Mouse (Mus musculus) hindbrain, embryonic 15.5 days (tissue): ENCODE measurements around the gene Unc5a. TPM values are rescaled to one million over a fixed set of nuclear protein-coding genes. Genes with fewer than 3 reads are reported as not detected.
A peak's percentile ranks its signal among the peaks of the same experiment; 100 is the strongest.

Experiments
- ATAC-seq: fragments of 200-750 bp; cut with Nextera tagmentation; 2 replicates; pipeline ENCODE4 v1.8.0; 2017; ENCODE audit warnings: low read depth, moderate number of reproducible peaks, moderate TSS enrichment; ENCODE audit not compliant: low FRiP score
- H3K27ac ChIP-seq: fragments of 300-500 bp; sonication (generic); replicated peaks from 2 replicates; pipeline ENCODE4 v1.5.1; 2015; ENCODE audit warnings: mild to moderate bottlenecking, inconsistent platforms
- H3K27me3 ChIP-seq: fragments of 300-500 bp; sonication (generic); 2 replicates; pipeline ENCODE4 v1.6.1; 2015; ENCODE audit warnings: control low read depth, inconsistent platforms
- H3K36me3 ChIP-seq: fragments of 300-500 bp; sonication (generic); 2 replicates; pipeline ENCODE4 v1.6.1; 2015; ENCODE audit warnings: control low read depth, inconsistent platforms
- H3K4me1 ChIP-seq: fragments of 300-500 bp; sonication (generic); replicated peaks from 2 replicates; pipeline ENCODE4 v1.6.1; 2015; ENCODE audit warnings: control low read depth, inconsistent platforms
- H3K4me2 ChIP-seq: fragments of 300-500 bp; sonication (generic); 2 replicates; pipeline ENCODE4 v1.6.1; 2015; ENCODE audit warnings: moderate library complexity, mild to moderate bottlenecking, inconsistent platforms
- H3K4me3 ChIP-seq: fragments of 300-500 bp; sonication (generic); 2 replicates; pipeline ENCODE4 v1.5.1; 2015; ENCODE audit warnings: mild to moderate bottlenecking, inconsistent platforms
- H3K9ac ChIP-seq: fragments of 300-500 bp; sonication (generic); 2 replicates; pipeline ENCODE4 v1.6.1; 2015; ENCODE audit warnings: inconsistent platforms
- H3K9me3 ChIP-seq: fragments of 300-500 bp; sonication (generic); 2 replicates; pipeline ENCODE4 v1.6.1; 2016; ENCODE audit warnings: control low read depth, inconsistent platforms
- WGBS: fragments of 180-500 bp; shearing (Covaris S2); methylation state at CpG from one replicate; pipeline ENCODE4 v1.1.7; 2015; 5-methylcytosine and 5-hydroxymethylcytosine counted together
- polyA plus RNA-seq: library from polyadenylated mRNA; unstranded; fragments of >200 nt; fragmentation: Nextera tagmentation; extraction: Ambion mirVana; gene quantifications from 2 replicates; pipeline ENCODE4 v1.2.1, GENCODE M21; 2015

Unc5a gene
- polyA plus RNA-seq, 1 experiment from 2014 or later, result 16.0 TPM

GRCm38 (mm10) chr13:54936173-54936572 is 13.0 kb upstream of the Unc5a start:
- H3K4me1 ChIP-seq, result peaks cover 32% of the 10 kb centered on the region
- H3K36me3 ChIP-seq, result no peaks in the 10 kb centered on the region
- no peak overlapping the region for H3K4me2 ChIP-seq
- no peak overlapping the region; the same call in 1 of the 2 replicates for H3K27ac ChIP-seq
- H3K9ac ChIP-seq, result no peak overlapping the region
- peak; percentile 52; the same call in 1 of the 2 replicates for ATAC-seq
- H3K9me3 ChIP-seq, result no peaks in the 10 kb centered on the region
- no peak overlapping the region for H3K4me3 ChIP-seq
- no peaks in the 10 kb centered on the region for H3K27me3 ChIP-seq
- 43% methylated on average over 6 of the region's 6 CpGs for WGBS

DNA sequence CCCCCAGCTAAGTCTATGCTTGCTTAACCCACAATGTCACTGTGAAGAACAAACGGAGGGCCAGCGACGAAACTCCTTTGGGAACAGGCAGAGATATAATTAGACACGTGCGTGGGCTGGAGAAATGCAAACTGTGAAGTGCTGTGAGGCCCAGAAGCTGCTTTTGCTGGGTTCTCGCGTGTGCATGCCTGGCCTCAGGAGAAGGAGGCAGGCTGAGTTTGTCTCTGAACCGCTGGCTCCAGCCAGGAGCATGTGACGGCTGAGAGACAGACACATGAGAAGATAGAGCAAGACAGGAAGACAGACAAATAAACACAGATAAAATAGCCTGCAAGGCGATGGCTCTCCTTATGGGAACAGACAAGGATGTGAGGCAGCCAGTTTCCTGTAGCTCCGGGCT is 11.3 kb upstream of the Unc5a start:
- Histone ChIP-seq H3K9me3 (no peaks in the 10 kb centered on the region), H3K36me3 (no peaks in the 10 kb centered on the region), H3K27ac (no peak overlapping the region), H3K4me2 (no peak overlapping the region), H3K9ac (no peak overlapping the region), H3K27me3 (no peaks in the 10 kb centered on the region), H3K4me3 (no peak overlapping the region), H3K4me1 (peaks cover 25% of the 10 kb centered on the region)
- no peak for ATAC-seq
- 48% methylated on average over 11 of the region's 11 CpGs for WGBS

DNA sequence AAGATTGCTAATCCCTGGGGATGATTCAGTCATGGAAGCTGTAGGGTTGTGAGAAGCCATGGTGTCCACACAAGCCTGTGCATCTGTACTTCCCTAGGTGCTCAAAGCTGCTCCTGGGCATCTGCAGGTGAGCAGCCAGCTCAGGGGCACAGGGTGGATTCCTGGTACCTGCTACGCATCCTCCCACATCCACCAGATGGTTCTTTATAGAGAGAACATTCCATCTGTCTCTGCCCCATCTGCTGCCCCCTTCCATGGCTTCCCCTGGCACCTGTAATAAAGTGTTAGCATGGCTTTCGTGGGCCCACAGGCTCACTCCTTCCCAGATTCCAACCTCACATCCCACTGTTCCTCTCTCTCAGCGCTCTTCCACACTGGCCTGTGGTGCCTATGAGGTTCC is 10.7 kb upstream of the Unc5a start:
- ATAC-seq, result no peak
- Histone ChIP-seq H3K9ac (no peak overlapping the region), H3K27me3 (no peaks in the 10 kb centered on the region), H3K27ac (no peak overlapping the region), H3K36me3 (no peaks in the 10 kb centered on the region), H3K4me3 (no peak overlapping the region), H3K4me2 (no peak overlapping the region), H3K4me1 (peaks cover 25% of the 10 kb centered on the region), H3K9me3 (no peaks in the 10 kb centered on the region)
- WGBS, result 84% methylated on average over 3 of the region's 3 CpGs

- WGBS, result 26% methylated on average over 9 of the region's 9 CpGs
- Histone ChIP-seq H3K4me2 (no peak overlapping the region), H3K27me3 (peaks cover 11% of the 10 kb centered on the region; the same call in 1 of the 2 replicates), H3K4me1 (peaks cover 33% of the 10 kb centered on the region), H3K27ac (no peak overlapping the region), H3K9me3 (no peaks in the 10 kb centered on the region), H3K4me3 (no peak overlapping the region), H3K9ac (no peak overlapping the region), H3K36me3 (no peaks in the 10 kb centered on the region)
- ATAC-seq, result no peak
These were observed 4.6 kb upstream of the Unc5a start for GRCm38 (mm10) chr13:54944411-54945157.

GRCm38 (mm10) chr13:54945332-54945731 is 3.9 kb upstream of the Unc5a start:
- Histone ChIP-seq H3K4me2 (no peak overlapping the region), H3K36me3 (no peaks in the 10 kb centered on the region), H3K4me3 (no peak overlapping the region), H3K9me3 (no peaks in the 10 kb centered on the region), H3K27ac (no peak overlapping the region), H3K4me1 (peaks cover 41% of the 10 kb centered on the region), H3K9ac (no peak overlapping the region), H3K27me3 (peaks cover 11% of the 10 kb centered on the region; the same call in 1 of the 2 replicates)
- WGBS, result 20% methylated on average over 4 of the region's 4 CpGs
- ATAC-seq, result no peak

GRCm38 (mm10) chr13:54946406-54946805 is 2.8 kb upstream of the Unc5a start:
- no peak overlapping the region for H3K27ac ChIP-seq
- WGBS, result 83% methylated on average over 1 of the region's 1 CpGs
- H3K4me3 ChIP-seq, result no peak overlapping the region
- ATAC-seq, result no peak
- H3K36me3 ChIP-seq, result no peaks in the 10 kb centered on the region
- no peak overlapping the region for H3K4me2 ChIP-seq
- H3K4me1 ChIP-seq, result peaks cover 51% of the 10 kb centered on the region
- peaks cover 11% of the 10 kb centered on the region; the same call in 1 of the 2 replicates for H3K27me3 ChIP-seq
- H3K9me3 ChIP-seq, result no peaks in the 10 kb centered on the region
- H3K9ac ChIP-seq, result no peak overlapping the region

- H3K4me1 ChIP-seq, result peaks cover 60% of the 10 kb centered on the region
- peak; percentile 46 for ATAC-seq
- peak overlapping the region; percentile 85 for H3K4me3 ChIP-seq
- peak overlapping the region; percentile 87 for H3K27ac ChIP-seq
- no peaks in the 10 kb centered on the region for H3K36me3 ChIP-seq
- 1% methylated on average over 44 of the region's 44 CpGs for WGBS
- no peaks in the 10 kb centered on the region for H3K9me3 ChIP-seq
- peak overlapping the region; percentile 96 for H3K4me2 ChIP-seq
- peaks cover 17% of the 10 kb centered on the region; the same call in 1 of the 2 replicates for H3K27me3 ChIP-seq
- peak overlapping the region; percentile 93 for H3K9ac ChIP-seq
These were observed 381 bp downstream of the Unc5a start for GRCm38 (mm10) chr13:54949592-54949991.

DNA sequence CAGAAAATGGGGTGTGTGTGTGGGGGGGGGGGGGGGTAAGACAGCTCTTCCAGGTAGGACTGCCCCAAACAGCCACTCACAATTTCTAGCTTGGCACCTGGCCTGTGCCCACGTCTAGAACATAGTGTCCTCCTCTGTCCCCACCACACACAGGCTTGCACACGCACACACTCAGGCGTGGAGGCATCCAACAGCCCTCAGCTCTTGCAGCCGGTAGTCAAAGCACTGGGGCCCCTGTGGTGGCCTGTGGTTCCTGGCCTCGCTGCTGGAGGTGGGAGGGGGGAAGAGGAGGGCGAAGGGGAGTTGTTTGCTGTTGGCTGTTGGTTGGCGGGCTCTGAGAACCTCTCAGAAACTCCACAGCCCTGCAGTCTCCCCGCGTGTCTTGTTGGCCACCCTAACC is 920 bp downstream of the Unc5a start:
- no peak overlapping the region; the same call in 1 of the 2 replicates for H3K27ac ChIP-seq
- peaks cover 17% of the 10 kb centered on the region; the same call in 1 of the 2 replicates for H3K27me3 ChIP-seq
- WGBS, result 1% methylated on average over 9 of the region's 9 CpGs
- H3K9ac ChIP-seq, result peak overlapping the region; percentile 93
- peak overlapping the region; percentile 96 for H3K4me2 ChIP-seq
- H3K4me1 ChIP-seq, result peaks cover 58% of the 10 kb centered on the region
- peak overlapping the region; percentile 85 for H3K4me3 ChIP-seq
- ATAC-seq, result no peak
- H3K36me3 ChIP-seq, result no peaks in the 10 kb centered on the region
- no peaks in the 10 kb centered on the region for H3K9me3 ChIP-seq

- H3K4me3 ChIP-seq, result peak overlapping the region; percentile 85
- peak overlapping the region; percentile 96 for H3K4me2 ChIP-seq
- peaks cover 13% of the 10 kb centered on the region; the same call in 1 of the 2 replicates for H3K27me3 ChIP-seq
- no peaks in the 10 kb centered on the region for H3K9me3 ChIP-seq
- peaks cover 67% of the 10 kb centered on the region for H3K4me1 ChIP-seq
- no peak for ATAC-seq
- no peak overlapping the region for H3K27ac ChIP-seq
- peak overlapping the region; percentile 93; the same call in 1 of the 2 replicates for H3K9ac ChIP-seq
- H3K36me3 ChIP-seq, result no peaks in the 10 kb centered on the region
- 46% methylated on average over 5 of the region's 5 CpGs for WGBS
These were observed 2.0 kb downstream of the Unc5a start for GRCm38 (mm10) chr13:54951166-54951565.

- no peak overlapping the region for H3K4me3 ChIP-seq
- H3K27ac ChIP-seq, result 0 out of 2 replicates have a peak overlapping the region, but pooled peaks have one; percentile 76
- H3K4me1 ChIP-seq, result peaks cover 70% of the 10 kb centered on the region
- WGBS, result 42% methylated on average over 2 of the region's 2 CpGs
- no peaks in the 10 kb centered on the region for H3K9me3 ChIP-seq
- no peaks in the 10 kb centered on the region for H3K36me3 ChIP-seq
- no peak overlapping the region for H3K9ac ChIP-seq
- H3K4me2 ChIP-seq, result no peak overlapping the region; the same call in 1 of the 2 replicates
- no peak for ATAC-seq
- peaks cover 11% of the 10 kb centered on the region; the same call in 1 of the 2 replicates for H3K27me3 ChIP-seq
These were observed 5.5 kb downstream of the Unc5a start for GRCm38 (mm10) chr13:54954745-54955144.

GRCm38 (mm10) chr13:54955695-54956471 is 6.7 kb downstream of the Unc5a start:
- H3K4me1 ChIP-seq, result peaks cover 68% of the 10 kb centered on the region
- H3K4me2 ChIP-seq, result peak overlapping the region; percentile 91
- peak overlapping the region; percentile 76 for H3K27ac ChIP-seq
- whole genome bisulfite sequencing, result under 1% methylated on average over 61 of the region's 61 CpGs
- H3K36me3 ChIP-seq, result no peaks in the 10 kb centered on the region
- H3K9me3 ChIP-seq, result no peaks in the 10 kb centered on the region
- H3K9ac ChIP-seq, result peak overlapping the region; percentile 61
- peak; percentile 77 for ATAC-seq
- H3K27me3 ChIP-seq, result peaks cover 11% of the 10 kb centered on the region; the same call in 1 of the 2 replicates
- peak overlapping the region; percentile 52 for H3K4me3 ChIP-seq

DNA sequence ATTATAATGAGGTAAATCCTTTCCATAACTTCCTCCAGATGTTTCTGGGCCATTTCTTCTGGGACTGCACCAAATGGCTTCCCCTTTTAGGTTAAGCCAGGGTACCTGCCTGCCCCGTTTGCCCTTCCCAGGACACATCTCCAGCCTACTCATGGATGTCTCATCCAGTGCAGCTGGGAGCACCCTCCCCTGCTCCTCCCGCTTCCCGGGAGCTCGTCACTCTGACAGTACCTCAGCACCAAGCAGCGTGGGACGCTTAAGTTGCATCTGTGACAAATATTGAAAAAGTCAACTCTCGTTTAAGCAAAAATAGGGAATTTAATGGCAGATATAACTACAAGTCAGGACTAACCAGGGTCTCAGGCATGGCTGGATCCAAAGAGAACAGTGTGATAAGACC is 8.1 kb downstream of the Unc5a start:
- ATAC-seq, result no peak
- H3K27ac ChIP-seq, result no peak overlapping the region
- no peaks in the 10 kb centered on the region for H3K36me3 ChIP-seq
- WGBS, result 71% methylated on average over 7 of the region's 7 CpGs
- no peak overlapping the region for H3K4me2 ChIP-seq
- H3K9ac ChIP-seq, result no peak overlapping the region
- no peaks in the 10 kb centered on the region for H3K9me3 ChIP-seq
- H3K27me3 ChIP-seq, result peaks cover 11% of the 10 kb centered on the region; the same call in 1 of the 2 replicates
- no peak overlapping the region for H3K4me3 ChIP-seq
- peaks cover 54% of the 10 kb centered on the region for H3K4me1 ChIP-seq
